Mouse (Mus musculus) MEL (cell line): ENCODE measurements around the gene Slc39a11.
A peak's percentile ranks its signal among the peaks of the same experiment; 100 is the strongest.

Experiments used
- BHLHE40 ChIP-seq: IDR thresholded peaks from 2 replicates; pipeline ENCODE4 v1.6.1; 2012; ENCODE audit warnings: low read depth, mild to moderate bottlenecking, inconsistent platforms, low read length, improper control_type of control experiment, borderline replicate concordance
- CTCF ChIP-seq, 3 experiments: IDR thresholded peaks in 2 of 3; conservative IDR thresholded peaks in 1 of 3; 2 replicates each; pipeline ENCODE4 v1.5.1; 2011 to 2012; ENCODE audit warnings: low read length in 3 of 3, low read depth in 2 of 3, mild to moderate bottlenecking in 2 of 3, improper control_type of control experiment in 1 of 3, inconsistent platforms in 1 of 3, mixed read lengths in 1 of 3, moderate library complexity in 1 of 3; ENCODE audit not compliant: control insufficient read depth in 1 of 3, insufficient read depth in 1 of 3, poor library complexity in 1 of 3, severe bottlenecking in 1 of 3
- EP300 ChIP-seq, 2 experiments: IDR thresholded peaks; 2 replicates each; pipeline ENCODE4 v1.6.1; 2011; ENCODE audit warnings: improper control_type of control experiment in 2 of 2, low read length in 2 of 2, low read depth in 1 of 2, mild to moderate bottlenecking in 1 of 2
- HCFC1 ChIP-seq: IDR thresholded peaks from 2 replicates; pipeline ENCODE4 v1.6.1; 2012; ENCODE audit warnings: low read depth, mild to moderate bottlenecking, inconsistent platforms, low read length, improper control_type of control experiment, moderate library complexity
- KAT2A ChIP-seq: conservative IDR thresholded peaks from 2 replicates; pipeline ENCODE4 v1.6.1; 2012; ENCODE audit warnings: low read depth, low read length, improper control_type of control experiment, inconsistent platforms
- MAFK ChIP-seq: IDR thresholded peaks from 2 replicates; pipeline ENCODE4 v1.6.1; 2011; ENCODE audit warnings: low read depth, mild to moderate bottlenecking, low read length, improper control_type of control experiment, borderline replicate concordance
- MAX ChIP-seq: IDR thresholded peaks from 2 replicates; pipeline ENCODE4 v1.6.1; 2011; ENCODE audit warnings: low read length, improper control_type of control experiment
- MEF2A ChIP-seq: IDR thresholded peaks from 2 replicates; pipeline ENCODE4 v1.6.1; 2014; ENCODE audit warnings: low read depth, mild to moderate bottlenecking, inconsistent platforms, low read length, improper control_type of control experiment; ENCODE audit not compliant: poor library complexity, insufficient replicate concordance, severe bottlenecking; ENCODE audit errors: extremely low read depth
- MXI1 ChIP-seq: IDR thresholded peaks from 2 replicates; pipeline ENCODE4 v1.6.1; 2011; ENCODE audit warnings: mild to moderate bottlenecking, low read depth, low read length, improper control_type of control experiment
- NELFE ChIP-seq: IDR thresholded peaks from 2 replicates; pipeline ENCODE4 v1.6.1; 2011; ENCODE audit warnings: low read depth, low read length, improper control_type of control experiment
- POLR2A ChIP-seq, 2 experiments: IDR thresholded peaks; 2 replicates each; pipeline ENCODE4 v1.6.1; 2011 to 2012; ENCODE audit warnings: low read length in 2 of 2, mild to moderate bottlenecking in 2 of 2, control low read depth in 1 of 2, improper control_type of control experiment in 1 of 2, low read depth in 1 of 2, moderate library complexity in 1 of 2; ENCODE audit not compliant: control insufficient read depth in 1 of 2, insufficient read depth in 1 of 2, poor library complexity in 1 of 2
- POLR2AphosphoS2 ChIP-seq: IDR thresholded peaks from 2 replicates; pipeline ENCODE4 v1.6.1; 2011; ENCODE audit warnings: low read length, improper control_type of control experiment
- RAD21 ChIP-seq: IDR thresholded peaks from 2 replicates; pipeline ENCODE4 v1.6.1; 2011; ENCODE audit warnings: mild to moderate bottlenecking, low read depth, low read length, improper control_type of control experiment
- TCF12 ChIP-seq: IDR thresholded peaks from 2 replicates; pipeline ENCODE4 v1.6.1; 2014; ENCODE audit warnings: low read depth, mild to moderate bottlenecking, inconsistent platforms, low read length, improper control_type of control experiment, moderate library complexity

GRCm38 (mm10) chr11:113565006-113565995, 84.6 kb downstream of the Slc39a11 start:
- TF ChIP-seq EP300 (IDR thresholded peaks at IDR 0.05; ENCODE audit: low read depth in 1 of 2, low read length in 2 of 2): peak in 1 of 2 experiments; percentile 64; a peak in 2 of 4 replicates
- peak; percentile 73 to 82 for TF ChIP-seq POLR2A (IDR thresholded peaks at IDR 0.05; ENCODE audit: control insufficient read depth in 1 of 2, insufficient read depth in 1 of 2, low read depth in 1 of 2, low read length in 2 of 2, poor library complexity in 1 of 2)
- TF ChIP-seq MEF2A: 0 out of 2 replicates have a peak, but pooled peaks have one; percentile 2
- no peak for TF ChIP-seq CTCF (IDR thresholded peaks at IDR 0.05 in 2 of 3, conservative IDR thresholded peaks at IDR 0.05 in 1 of 3; ENCODE audit: control insufficient read depth in 1 of 3, insufficient read depth in 1 of 3, low read depth in 2 of 3, low read length in 3 of 3, poor library complexity in 1 of 3, severe bottlenecking in 1 of 3)
- no peak for TF ChIP-seq KAT2A
- TF ChIP-seq MAX: peak; percentile 95
- TF ChIP-seq RAD21: no peak
- peak; percentile 35; the same call in 1 of the 2 replicates for TF ChIP-seq BHLHE40
- peak; percentile 64 for TF ChIP-seq NELFE
- TF ChIP-seq HCFC1: peak; percentile 81
- peak; percentile 51 for TF ChIP-seq TCF12
- TF ChIP-seq MAFK: no peak
- TF ChIP-seq MXI1: peak; percentile 100
- peak; percentile 73 for TF ChIP-seq POLR2AphosphoS2
